9 mouse cellular contexts compared by ENCODE assay signal in the genomic region with DNA sequence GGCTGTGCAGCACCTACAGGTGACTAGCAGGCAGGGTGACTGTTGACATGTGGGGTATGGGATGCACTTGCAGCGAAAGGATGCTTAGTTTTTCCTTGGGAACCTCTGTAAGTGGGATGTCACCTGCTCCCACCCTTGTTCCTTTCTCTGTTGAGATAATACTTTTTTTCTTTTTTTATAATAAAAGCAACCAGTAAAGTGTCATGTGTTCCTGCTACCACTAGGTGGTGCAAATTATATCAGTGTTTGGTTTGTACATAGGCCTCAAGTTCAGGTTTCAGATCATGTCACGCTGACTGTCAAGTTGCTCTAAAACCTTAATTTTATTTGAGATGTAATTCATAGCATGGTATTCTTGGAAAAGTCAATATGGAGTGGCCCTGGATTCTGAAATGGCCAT. TPM values are rescaled to one million over a fixed set of nuclear protein-coding genes. Genes with fewer than 3 reads are reported as not detected.
DNase-seq lines count a peak whose midpoint lies in the region; ATAC-seq and TF ChIP-seq lines count a peak whose summit lies in the region.
"Had no signal": no experiment of that assay in that cellular context is flagged by ENCODE, and none has a peak within 500 bp of the region (broad histone marks: within the 10 kb centered on the region; RNA-seq: fewer than 3 reads in every experiment).

No protein-coding gene starts in this region.

- ATAC-seq in heart, postnatal 0 days (ENCODE audit: insufficient read depth, low read depth) = no peak
- peak; percentile 62; the same call in 1 of the 2 replicates for ATAC-seq in granulocyte monocyte progenitor cell, adult 5-6 weeks (replicated peaks; ENCODE audit: poor library complexity, severe bottlenecking)

- DNase-seq in heart, postnatal 0 days (ENCODE audit: low spot score) = peak; percentile 44
- no peak for DNase-seq in heart, postnatal 14 days
- DNase-seq in thymus, postnatal 14 days = peak; percentile 6
- no peak for DNase-seq in thymus, adult 18-20 months
- peak; percentile 72 for DNase-seq in retina, embryonic 14.5 days (ENCODE audit: low spot score)
- no peak for DNase-seq in frontal cortex, postnatal 25 days (ENCODE audit: low spot score in 2 of 2)
- DNase-seq in frontal cortex, postnatal 10 days (ENCODE audit: low spot score in 2 of 2) = no peak

- no peaks in the 10 kb centered on the region for H3K27me3 ChIP-seq in heart, postnatal 0 days (ENCODE audit: control insufficient read depth, insufficient read depth, low read length)
- H3K27me3 ChIP-seq: neural tube, embryonic 12.5 days had no signal

- peak; percentile 66 for TF ChIP-seq CTCF in heart, postnatal 0 days (IDR thresholded peaks at IDR 0.05; ENCODE audit: low read depth)

- H3K4me2 ChIP-seq in heart, postnatal 0 days (ENCODE audit: low read depth, low read length) = no peak overlapping the region
- H3K4me2 ChIP-seq: neural tube, embryonic 12.5 days had no signal

- no peak overlapping the region for H3K27ac ChIP-seq in heart, postnatal 0 days (ENCODE audit: low read depth)
- H3K27ac ChIP-seq: neural tube, embryonic 12.5 days had no signal

- H3K9ac ChIP-seq in heart, postnatal 0 days (replicated peaks; ENCODE audit: low read depth, low read length) = no peak overlapping the region
- H3K9ac ChIP-seq: neural tube, embryonic 12.5 days had no signal

- 50% methylated on average over 2 of the region's 2 CpGs for WGBS in heart, postnatal 0 days

- H3K4me1 ChIP-seq in heart, postnatal 0 days (ENCODE audit: control insufficient read depth, insufficient read depth) = no peaks in the 10 kb centered on the region
- H3K4me1 ChIP-seq: neural tube, embryonic 12.5 days had no signal

- no peak overlapping the region for H3K4me3 ChIP-seq in heart, postnatal 0 days (ENCODE audit: low read depth, low read length)
- H3K4me3 ChIP-seq: neural tube, embryonic 12.5 days had no signal

- TF ChIP-seq EP300 in heart, postnatal 0 days (IDR thresholded peaks at IDR 0.05; ENCODE audit: low read depth) = no peak

- no peaks in the 10 kb centered on the region for H3K9me3 ChIP-seq in heart, postnatal 0 days (replicated peaks; ENCODE audit: control insufficient read depth, low read length)
- H3K9me3 ChIP-seq: neural tube, embryonic 12.5 days had no signal

- intact Hi-C loops in heart, postnatal 14 days (cut with DNase I) = loop anchor here (2.0 to 5.0 kb wide), 3 partner anchors 42 to 313 kb away; partner anchors contain the start of gene Hsd17b6

- H3K36me3 ChIP-seq in heart, postnatal 0 days (replicated peaks; ENCODE audit: control insufficient read depth, insufficient read depth, low read length) = peaks cover 59% of the 10 kb centered on the region

RNA-seq across cellular contexts. Expression of gene Myo1a, which starts 10.3 kb away (rescaled TPM):
- not detected in 2 replicates for total RNA-seq in heart, postnatal 0 days (2014; rRNA removed; ENCODE audit: low replicate concordance)
- 0.04 and 0.05 TPM in 2 replicates for polyA plus RNA-seq in heart, postnatal 0 days (2015; fragmentation: Nextera tagmentation; extraction: Ambion mirVana)
- under 1 TPM in 1 of 2 experiments, not detected in 1; 0.15 TPM for total RNA-seq in heart, postnatal 14 days (2021)
- not detected in 2 replicates for total RNA-seq in granulocyte monocyte progenitor cell, adult 5-6 weeks (2014; fragmentation: Nextera tagmentation)
- not detected in 2 replicates for total RNA-seq in granulocyte monocyte progenitor cell, adult 5-6 weeks (2017)

RNA-seq across cellular contexts. Expression of gene Nab2, which starts 26.3 kb away (rescaled TPM):
- total RNA-seq in heart, postnatal 0 days (2014; rRNA removed; ENCODE audit: low replicate concordance) = 15.3 and 17.0 TPM in 2 replicates
- polyA plus RNA-seq in heart, postnatal 0 days (2015; fragmentation: Nextera tagmentation; extraction: Ambion mirVana) = 4.0 and 5.3 TPM in 2 replicates
- total RNA-seq in heart, postnatal 14 days (2021) = 1 to 10 TPM; 8.0 TPM
- total RNA-seq in granulocyte monocyte progenitor cell, adult 5-6 weeks (2014; fragmentation: Nextera tagmentation) = 7.3 and 11.4 TPM in 2 replicates
- 2.6 and 4.7 TPM in 2 replicates for total RNA-seq in granulocyte monocyte progenitor cell, adult 5-6 weeks (2017)

RNA-seq across cellular contexts. Expression of gene Nemp1, which starts 27.9 kb away (rescaled TPM):
- total RNA-seq in heart, postnatal 0 days (2014; rRNA removed; ENCODE audit: low replicate concordance) = 10.0 and 16.0 TPM in 2 replicates
- 4.2 and 4.5 TPM in 2 replicates for polyA plus RNA-seq in heart, postnatal 0 days (2015; fragmentation: Nextera tagmentation; extraction: Ambion mirVana)
- total RNA-seq in heart, postnatal 14 days (2021) = 1 to 10 TPM; 4.2 to 4.7 TPM
- 14.7 and 18.9 TPM in 2 replicates for total RNA-seq in granulocyte monocyte progenitor cell, adult 5-6 weeks (2014; fragmentation: Nextera tagmentation)
- total RNA-seq in granulocyte monocyte progenitor cell, adult 5-6 weeks (2017) = 21.7 TPM in 2 replicates

RNA-seq across cellular contexts. Expression of gene Tac2, which starts 29.6 kb away (rescaled TPM):
- total RNA-seq in heart, postnatal 0 days (2014; rRNA removed; ENCODE audit: low replicate concordance) = not detected in 2 replicates
- polyA plus RNA-seq in heart, postnatal 0 days (2015; fragmentation: Nextera tagmentation; extraction: Ambion mirVana) = 0.23 and 0.25 TPM in 2 replicates
- total RNA-seq in heart, postnatal 14 days (2021) = not detected
- not detected in 2 replicates for total RNA-seq in granulocyte monocyte progenitor cell, adult 5-6 weeks (2014; fragmentation: Nextera tagmentation)
- not detected in 2 replicates for total RNA-seq in granulocyte monocyte progenitor cell, adult 5-6 weeks (2017)

RNA-seq across cellular contexts. Expression of gene Zbtb39, which starts 44.7 kb away (rescaled TPM):
- total RNA-seq in heart, postnatal 0 days (2014; rRNA removed; ENCODE audit: low replicate concordance) = 5.2 and 5.8 TPM in 2 replicates
- 0.94 and 1.1 TPM in 2 replicates for polyA plus RNA-seq in heart, postnatal 0 days (2015; fragmentation: Nextera tagmentation; extraction: Ambion mirVana)
- total RNA-seq in heart, postnatal 14 days (2021) = 1 to 10 TPM; 7.5 to 8.3 TPM
- total RNA-seq in granulocyte monocyte progenitor cell, adult 5-6 weeks (2014; fragmentation: Nextera tagmentation) = 6.7 and 7.2 TPM in 2 replicates
- 2.6 and 3.6 TPM in 2 replicates for total RNA-seq in granulocyte monocyte progenitor cell, adult 5-6 weeks (2017)

Comparison
In these comparisons a context has a peak if more than half of its experiments do, and no peak if none do; other contexts are left out.
1. DNase-seq: peak in heart, postnatal 0 days (single experiment), thymus, postnatal 14 days (single experiment) and retina, embryonic 14.5 days (single experiment); none in heart, postnatal 14 days (0 of 2), thymus, adult 18-20 months (0 of 2), frontal cortex, postnatal 25 days (0 of 2) and frontal cortex, postnatal 10 days (0 of 2).